Mouse (Mus musculus): Measurements from ENCODE around the gene Timp2.

DNA sequence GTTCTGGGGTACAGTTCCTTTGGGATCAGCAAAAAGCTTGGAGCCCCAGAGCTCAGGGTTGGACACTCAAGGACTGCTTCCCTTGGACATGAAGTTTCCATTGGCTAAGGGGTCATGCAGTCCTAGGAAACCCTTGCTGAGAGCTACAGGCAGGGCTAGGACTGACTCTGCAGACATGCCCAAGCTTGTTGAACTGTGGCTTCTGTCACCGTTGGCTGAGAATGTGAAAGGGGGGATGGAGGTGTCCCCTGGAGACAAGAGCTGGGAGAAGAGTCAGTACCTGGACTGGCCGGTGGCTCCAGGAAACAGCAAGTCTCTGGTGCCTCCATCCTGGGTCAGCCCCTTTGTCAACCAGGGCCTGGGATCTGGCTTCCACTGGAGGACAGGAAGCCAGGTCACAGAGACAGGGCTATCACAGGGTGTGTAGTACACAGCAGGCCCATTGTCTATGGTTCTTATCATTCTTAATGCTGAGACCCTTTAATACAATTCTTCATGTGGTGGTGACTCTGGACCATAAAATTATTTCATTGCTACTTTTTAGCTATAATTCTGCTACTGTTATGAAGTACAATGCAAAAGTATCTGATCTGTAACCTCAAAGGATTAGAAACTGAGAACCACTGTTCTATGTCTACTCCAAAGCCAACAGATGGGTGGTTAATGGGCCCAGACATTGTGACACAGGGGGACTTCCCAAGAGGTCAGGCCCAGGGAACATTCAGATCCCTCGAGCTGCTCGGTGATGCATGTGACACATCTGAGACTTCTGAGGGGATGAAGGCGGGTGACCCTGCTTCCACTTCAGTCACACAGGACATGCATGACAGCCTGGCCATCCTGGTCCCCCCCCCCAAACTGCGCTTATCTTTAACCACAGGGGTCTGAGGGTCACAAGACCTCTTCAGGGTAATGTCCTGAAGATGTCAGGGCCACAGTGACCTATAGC, 48.7 kb upstream of the Timp2 start:
- TF ChIP-seq MAFK (IDR thresholded peaks at IDR 0.05; ENCODE audit: insufficient read depth, low read depth, low read length) (no peak), ZC3H11A (IDR thresholded peaks at IDR 0.05; ENCODE audit: borderline replicate concordance, low read depth, low read length) (no peak)
